Mouse (Mus musculus): ENCODE measurements around the gene Gm12888. TPM values are rescaled to one million over a fixed set of nuclear protein-coding genes. Genes with fewer than 3 reads are reported as not detected.
"Not testable (repeated sequence)": the region's sequence is repeated elsewhere in the genome, so short reads cannot be mapped to it uniquely, and the experiment has no call there.

Gene Gm12888
- polyA plus RNA-seq (2015; fragmentation: Nextera tagmentation; extraction: Ambion mirVana) = not detected in 2 replicates

- not testable (repeated sequence) for H3K4me3 ChIP-seq; ATAC-seq (ENCODE audit: insufficient number of reproducible peaks, low FRiP score, low TSS enrichment, low read depth); H3K36me3 ChIP-seq; H3K4me1 ChIP-seq; H3K27me3 ChIP-seq; H3K9ac ChIP-seq; H3K4me2 ChIP-seq; H3K9me3 ChIP-seq; H3K27ac ChIP-seq
- WGBS = 67% methylated on average over 4 of the region's 5 CpGs
These were observed at the start of gene Gm12888 for GRCm38 (mm10) chr4:121324817-121325216. Gene Gm12888 (minus strand): TSS chr4:121324917.

Other genes with a start within 250 kb of the Gm12888 start
- gene Zmpste24, start 226.7 kb downstream of the Gm12888 start, polyA plus RNA-seq (2015; fragmentation: Nextera tagmentation; extraction: Ambion mirVana) = 27.9 and 30.7 TPM in 2 replicates
- gene Tmco2, start 215.7 kb downstream of the Gm12888 start, polyA plus RNA-seq (2015; fragmentation: Nextera tagmentation; extraction: Ambion mirVana) = not detected in 2 replicates
- gene Rlf, start 109.8 kb downstream of the Gm12888 start, polyA plus RNA-seq (2015; fragmentation: Nextera tagmentation; extraction: Ambion mirVana) = 21.5 and 27.3 TPM in 2 replicates
- not detected in 2 replicates for gene Gm12886, start 98.2 kb upstream of the Gm12888 start, polyA plus RNA-seq (2015; fragmentation: Nextera tagmentation; extraction: Ambion mirVana)